Mouse (Mus musculus): Measurements from ENCODE around the gene Gm14305.
"Not testable (repeated sequence)": the region's sequence is repeated elsewhere in the genome, so short reads cannot be mapped to it uniquely, and the experiment has no call there.

Gene Gm14305

GRCm38 (mm10) chr2:176708051-176708450 is at the start of gene Gm14305:
TSS of gene Gm14305 (plus strand) at chr2:176708328.
- not testable (repeated sequence) for DNase-seq (ENCODE audit: low read depth)

GRCm38 (mm10) chr2:176670222-176670621 is 37.9 kb upstream of the Gm14305 start, which contains the start of gene Zfp973:
TSS of gene Zfp973 (plus strand) at chr2:176670522.
- not testable (repeated sequence) for DNase-seq (ENCODE audit: low read depth)

All from c-Kit-positive CD71-negative TER-119-negative erythroid progenitor cells, embryonic 14.5 days (primary cell).